Mouse (Mus musculus) liver, embryonic 14.5 days (tissue): ENCODE results near the gene Pdzrn4. TPM values are rescaled to one million over a fixed set of nuclear protein-coding genes. Genes with fewer than 3 reads are reported as not detected.

ENCODE experiments used
- ATAC-seq: fragments of 200-750 bp; cut with Nextera tagmentation; 2 replicates; pipeline ENCODE4 v1.8.0; 2017; ENCODE audit warnings: moderate number of reproducible peaks, mild to moderate bottlenecking, moderate library complexity; ENCODE audit not compliant: insufficient read depth
- DNase-seq, 3 experiments: peaks; one replicate each; pipeline ENCODE4 v3.0.0-alpha.2; 2012 to 2013; ENCODE audit warnings: low read depth in 3 of 3, low spot score in 3 of 3
- H3K27ac ChIP-seq: fragments of 300-500 bp; sonication (generic); 2 replicates; pipeline ENCODE4 v1.5.1; 2014; ENCODE audit warnings: moderate library complexity, mild to moderate bottlenecking, control low read depth, inconsistent platforms
- H3K27me3 ChIP-seq: fragments of 300-500 bp; sonication (generic); 2 replicates; pipeline ENCODE4 v1.6.1; 2014; ENCODE audit warnings: mild to moderate bottlenecking, low read length, moderate library complexity; ENCODE audit not compliant: control insufficient read depth, insufficient read depth
- H3K36me3 ChIP-seq: fragments of 300-500 bp; sonication (generic); replicated peaks from 2 replicates; pipeline ENCODE4 v1.6.1; 2014; ENCODE audit warnings: low read depth; ENCODE audit not compliant: control insufficient read depth, insufficient read depth
- H3K4me1 ChIP-seq, 2 experiments: fragments of 200-500 bp in 1 of 2; fragments of 300-500 bp in 1 of 2; sonication (generic) in 1 of 2; replicated peaks; 2 replicates each; pipeline ENCODE4 v1.6.1; 2012 to 2014; ENCODE audit warnings: antibody characterized with exemption in 1 of 2, inconsistent platforms in 1 of 2, low read length in 1 of 2; ENCODE audit not compliant: control insufficient read depth in 2 of 2, insufficient read depth in 2 of 2
- H3K4me2 ChIP-seq: fragments of 300-500 bp; sonication (generic); 2 replicates; pipeline ENCODE4 v1.6.1; 2014; ENCODE audit warnings: low read depth, mild to moderate bottlenecking, control low read depth, moderate library complexity
- H3K4me3 ChIP-seq, 2 experiments: fragments of 200-500 bp in 1 of 2; fragments of 300-500 bp in 1 of 2; sonication (generic) in 1 of 2; 2 replicates each; pipeline ENCODE4 v1.5.1; 2012 to 2014; ENCODE audit warnings: low read depth in 2 of 2, low read length in 2 of 2, mild to moderate bottlenecking in 2 of 2, control low read depth in 1 of 2, inconsistent platforms in 1 of 2, moderate library complexity in 1 of 2; ENCODE audit not compliant: insufficient read depth in 1 of 2
- H3K9ac ChIP-seq: fragments of 300-500 bp; sonication (generic); replicated peaks from 2 replicates; pipeline ENCODE4 v1.6.1; 2014; ENCODE audit warnings: mild to moderate bottlenecking, control low read depth, moderate library complexity
- H3K9me3 ChIP-seq: fragments of 300-500 bp; sonication (generic); 2 replicates; pipeline ENCODE4 v1.6.1; 2016; ENCODE audit warnings: low read length, mixed read lengths; ENCODE audit not compliant: control insufficient read depth
- CTCF ChIP-seq: IDR thresholded peaks from 2 replicates; pipeline ENCODE4 v1.5.1; 2016; ENCODE audit warnings: antibody characterized with exemption, low read depth, control low read depth
- EP300 ChIP-seq: IDR thresholded peaks from 2 replicates; pipeline ENCODE4 v1.6.1; 2016; ENCODE audit warnings: antibody characterized with exemption, low read depth
- WGBS: fragments of 180-500 bp; shearing (Covaris S2); extraction: QIAGEN DNeasy Blood & Tissue Kit; methylation state at CpG from one replicate; pipeline ENCODE4 v1.1.7; 2014; ENCODE audit not compliant: insufficient replicate concordance; 5-methylcytosine and 5-hydroxymethylcytosine counted together
- polyA plus RNA-seq, 2 experiments: library from polyadenylated mRNA; depleted of rRNA in 1 of 2; stranded (reverse) in 1 of 2; unstranded in 1 of 2; fragments of >200 nt; fragmentation: Nextera tagmentation in 1 of 2; extraction: Ambion mirVana in 1 of 2; gene quantifications; 2 replicates each; pipeline versions ENCODE4 v1.2.1 to v1.2.3; 2012 to 2014

Gene Pdzrn4
- polyA plus RNA-seq, 2 experiments, result not detected

DNA sequence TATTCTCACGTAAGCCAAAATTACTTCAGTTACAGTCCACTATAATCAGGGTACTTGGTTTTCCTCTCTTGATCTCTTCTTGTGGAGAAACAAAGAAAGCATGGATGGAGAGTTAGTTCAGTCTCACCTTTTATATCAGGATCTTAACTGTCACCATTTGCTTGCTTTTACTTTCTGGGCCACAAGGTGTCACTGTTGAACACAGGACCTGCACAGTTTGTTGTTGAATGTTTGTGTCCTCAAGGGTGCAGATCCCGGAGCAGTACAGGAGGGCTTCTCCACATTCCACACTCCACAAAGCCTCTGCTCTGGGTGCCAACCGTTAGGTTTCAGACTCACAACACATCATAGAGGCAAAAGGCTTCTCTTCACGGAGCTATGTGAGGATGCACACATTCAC, 130.1 kb downstream of the Pdzrn4 start:
- Histone ChIP-seq H3K27ac (no peak overlapping the region), H3K4me1 (no peaks in the 10 kb centered on the region), H3K4me2 (no peak overlapping the region), H3K36me3 (no peaks in the 10 kb centered on the region), H3K9me3 (no peaks in the 10 kb centered on the region), H3K27me3 (no peaks in the 10 kb centered on the region), H3K9ac (no peak overlapping the region), H3K4me3 (no peak overlapping the region)
- WGBS, result 49% methylated on average over 4 of the region's 4 CpGs
- TF ChIP-seq EP300, result no peak
- TF ChIP-seq CTCF, result peak; percentile 44; the same call in 1 of the 2 replicates
- no peak for DNase-seq
- ATAC-seq, result no peak

GRCm38 (mm10) chr15:92543252-92543651, 146.6 kb downstream of the Pdzrn4 start:
- WGBS, result 12% methylated on average over 1 of the region's 1 CpGs
- no peak for TF ChIP-seq EP300
- TF ChIP-seq CTCF, result no peak
- no peak overlapping the region for H3K4me3 ChIP-seq
- DNase-seq (no peak), ATAC-seq (no peak)
- no peaks in the 10 kb centered on the region for H3K27me3 ChIP-seq
- no peaks in the 10 kb centered on the region for H3K36me3 ChIP-seq
- H3K4me1 ChIP-seq, result no peaks in the 10 kb centered on the region
- no peak overlapping the region for H3K27ac ChIP-seq
- no peak overlapping the region for H3K9ac ChIP-seq
- no peak overlapping the region for H3K4me2 ChIP-seq
- H3K9me3 ChIP-seq, result no peaks in the 10 kb centered on the region

GRCm38 (mm10) chr15:92547294-92547911, 150.7 kb downstream of the Pdzrn4 start:
- TF ChIP-seq CTCF (no peak), EP300 (no peak)
- ATAC-seq, result no peak
- Histone ChIP-seq H3K4me3 (no peak overlapping the region), H3K4me1 (no peaks in the 10 kb centered on the region), H3K9ac (no peak overlapping the region), H3K36me3 (no peaks in the 10 kb centered on the region), H3K9me3 (no peaks in the 10 kb centered on the region), H3K4me2 (no peak overlapping the region), H3K27me3 (no peaks in the 10 kb centered on the region), H3K27ac (no peak overlapping the region)
- WGBS, result 55% methylated on average over 9 of the region's 9 CpGs
- no peak for DNase-seq

- DNase-seq (no peak), ATAC-seq (no peak)
- Histone ChIP-seq H3K36me3 (no peaks in the 10 kb centered on the region), H3K9ac (no peak overlapping the region), H3K4me1 (no peaks in the 10 kb centered on the region), H3K27me3 (no peaks in the 10 kb centered on the region), H3K4me2 (no peak overlapping the region), H3K4me3 (no peak overlapping the region), H3K9me3 (no peaks in the 10 kb centered on the region), H3K27ac (no peak overlapping the region)
- no peak for TF ChIP-seq EP300
- TF ChIP-seq CTCF, result no peak
- WGBS, result 55% methylated on average over 7 of the region's 7 CpGs
Measured at GRCm38 (mm10) chr15:92555012-92555574, 158.4 kb downstream of the Pdzrn4 start.

DNA sequence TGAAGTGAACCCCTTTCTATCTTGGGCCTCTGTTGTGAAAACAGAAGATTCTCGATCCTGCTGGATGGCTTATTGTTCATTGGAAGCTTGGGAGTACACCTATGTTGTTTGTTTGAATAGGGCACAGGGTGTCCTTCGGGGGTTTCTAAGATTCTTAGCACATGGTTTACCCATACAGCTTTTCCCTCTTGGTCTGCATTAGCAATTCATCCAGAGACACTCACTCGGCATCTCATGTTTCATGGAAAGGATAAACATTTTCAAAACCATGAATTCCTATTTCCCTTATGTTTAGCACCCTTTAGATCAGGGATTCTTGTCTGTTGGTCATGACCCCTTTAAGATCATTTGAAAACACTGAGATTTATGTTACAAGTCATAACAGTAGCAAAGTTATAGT, 159.0 kb downstream of the Pdzrn4 start:
- H3K4me2 ChIP-seq, result no peak overlapping the region
- no peaks in the 10 kb centered on the region for H3K9me3 ChIP-seq
- no peaks in the 10 kb centered on the region for H3K4me1 ChIP-seq
- no peak overlapping the region for H3K9ac ChIP-seq
- H3K27me3 ChIP-seq, result no peaks in the 10 kb centered on the region
- ATAC-seq (no peak), DNase-seq (no peak)
- H3K36me3 ChIP-seq, result no peaks in the 10 kb centered on the region
- TF ChIP-seq CTCF, result no peak
- no peak for TF ChIP-seq EP300
- 40% methylated on average over 3 of the region's 3 CpGs for WGBS
- H3K4me3 ChIP-seq, result no peak overlapping the region
- no peak overlapping the region for H3K27ac ChIP-seq
